Mouse (Mus musculus) retina, adult 2 months (tissue): ENCODE measurements around the gene Iltifb.
"Not testable (repeated sequence)": the region's sequence is repeated elsewhere in the genome, so short reads cannot be mapped to it uniquely, and the experiment has no call there.

Experiments used
- DNase-seq: peaks from one replicate; pipeline ENCODE4 v3.0.0-alpha.2; 2012; ENCODE audit warnings: low read depth, low spot score

Iltifb gene

GRCm38 (mm10) chr10:118294938-118295337 is at the start of gene Iltifb:
Gene Iltifb, minus strand, starts transcription at chr10:118295038.
- no peak for DNase-seq

- not testable (repeated sequence) for DNase-seq
Observed at GRCm38 (mm10) chr10:118343155-118343554, 48.3 kb upstream of the Iltifb start, which contains the start of gene Gm9046. Gene Gm9046, minus strand, starts transcription at chr10:118343255.

GRCm38 (mm10) chr10:118337731-118338130 is 42.9 kb upstream of the Iltifb start, which contains the start of gene Gm9045:
Gene Gm9045, minus strand, starts transcription at chr10:118337831.
- DNase-seq, result not testable (repeated sequence)

- DNase-seq, result not testable (repeated sequence)
Observed at GRCm38 (mm10) chr10:118332308-118332707, 37.5 kb upstream of the Iltifb start, which contains the start of gene Gm9044. Gene Gm9044, minus strand, starts transcription at chr10:118332408.

- DNase-seq, result not testable (repeated sequence)
Observed at GRCm38 (mm10) chr10:118326869-118327268, 32.0 kb upstream of the Iltifb start, which contains the start of gene Gm9040. Gene Gm9040, minus strand, starts transcription at chr10:118326969.

- DNase-seq, result no peak
Observed at GRCm38 (mm10) chr10:118319024-118319423, 24.2 kb upstream of the Iltifb start.

GRCm38 (mm10) chr10:118302133-118302532 is 7.3 kb upstream of the Iltifb start:
- not testable (repeated sequence) for DNase-seq

GRCm38 (mm10) chr10:118283016-118283415 is 11.8 kb downstream of the Iltifb start:
- not testable (repeated sequence) for DNase-seq

GRCm38 (mm10) chr10:118282565-118282964 is 12.3 kb downstream of the Iltifb start:
- not testable (repeated sequence) for DNase-seq

GRCm38 (mm10) chr10:118278069-118278468 is 16.8 kb downstream of the Iltifb start:
- DNase-seq, result not testable (repeated sequence)

GRCm38 (mm10) chr10:118271416-118271815 is 23.4 kb downstream of the Iltifb start:
- DNase-seq, result not testable (repeated sequence)

- not testable (repeated sequence) for DNase-seq
Observed at GRCm38 (mm10) chr10:118268812-118269211, 26.0 kb downstream of the Iltifb start.

GRCm38 (mm10) chr10:118258388-118258787 is 36.5 kb downstream of the Iltifb start, which contains the start of gene Gm32802:
Gene Gm32802, plus strand, starts transcription at chr10:118258688.
- not testable (repeated sequence) for DNase-seq

- no peak for DNase-seq
Observed at GRCm38 (mm10) chr10:118250852-118251295, 44.0 kb downstream of the Iltifb start.

- not testable (repeated sequence) for DNase-seq
Observed at GRCm38 (mm10) chr10:118249006-118249595, 45.7 kb downstream of the Iltifb start.

- not testable (repeated sequence) for DNase-seq
Observed at GRCm38 (mm10) chr10:118240680-118241079, 54.2 kb downstream of the Iltifb start, which contains the start of gene Gm32717. Gene Gm32717, minus strand, starts transcription at chr10:118240780.
